Mouse (Mus musculus): ENCODE results near the gene Iqsec3. TPM values are rescaled to one million over a fixed set of nuclear protein-coding genes. Genes with fewer than 3 reads are reported as not detected.

Iqsec3 gene
- polyA plus RNA-seq, 1 experiment from 2014 or later = not detected

GRCm38 (mm10) chr6:121356041-121356440 is 117.4 kb downstream of the Iqsec3 start:
- ATAC-seq (ENCODE audit: low read depth) = no peak
- 44% methylated on average over 1 of the region's 1 CpGs for WGBS (ENCODE audit: insufficient replicate concordance)
- H3K36me3 ChIP-seq = no peaks in the 10 kb centered on the region

DNA sequence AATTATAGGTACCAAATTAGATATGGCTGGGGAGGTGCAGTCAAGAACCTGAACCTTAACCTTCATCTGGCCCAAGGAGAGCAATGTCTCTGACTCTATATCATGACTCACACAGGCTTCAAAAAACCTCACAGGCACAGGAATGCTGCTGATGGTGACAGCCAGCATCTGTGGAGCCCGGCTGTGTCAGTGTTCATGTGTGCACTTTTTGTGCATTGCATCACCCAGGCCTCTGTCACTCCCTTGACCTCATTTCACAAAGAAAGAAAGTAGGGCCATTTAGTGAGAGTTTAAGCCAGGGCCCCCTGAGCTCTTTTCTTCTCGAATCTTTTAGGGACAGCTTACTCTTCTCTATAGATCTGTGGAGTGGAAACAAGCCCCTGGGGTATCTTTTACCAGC is 121.2 kb downstream of the Iqsec3 start:
- Histone ChIP-seq H3K9ac (no peak overlapping the region), H3K27me3 (no peaks in the 10 kb centered on the region), H3K4me1 (replicated peaks) (no peaks in the 10 kb centered on the region), H3K27ac (no peak overlapping the region), H3K9me3 (replicated peaks) (no peaks in the 10 kb centered on the region), H3K4me2 (no peak overlapping the region), H3K36me3 (no peaks in the 10 kb centered on the region), H3K4me3 (replicated peaks) (no peak overlapping the region)
- DNase-seq = no peak
- 40% methylated on average over 2 of the region's 2 CpGs for WGBS (ENCODE audit: insufficient replicate concordance)
- ATAC-seq (ENCODE audit: low read depth) = no peak

More at GRCm38 (mm10) chr6:121356041-121356440, 117.4 kb downstream of the Iqsec3 start:
- no peaks in the 10 kb centered on the region for H3K4me1 ChIP-seq (replicated peaks)
- H3K27ac ChIP-seq = no peak overlapping the region
- no peaks in the 10 kb centered on the region for H3K9me3 ChIP-seq (replicated peaks)
- H3K4me3 ChIP-seq (replicated peaks) = no peak overlapping the region
- DNase-seq = no peak
- no peak overlapping the region for H3K4me2 ChIP-seq
- no peak overlapping the region for H3K9ac ChIP-seq
- no peaks in the 10 kb centered on the region for H3K27me3 ChIP-seq

GRCm38 (mm10) chr6:121346428-121346827 is 127.0 kb downstream of the Iqsec3 start:
- peak; percentile 70 for ATAC-seq (ENCODE audit: low read depth)
- no peak for DNase-seq

DNA sequence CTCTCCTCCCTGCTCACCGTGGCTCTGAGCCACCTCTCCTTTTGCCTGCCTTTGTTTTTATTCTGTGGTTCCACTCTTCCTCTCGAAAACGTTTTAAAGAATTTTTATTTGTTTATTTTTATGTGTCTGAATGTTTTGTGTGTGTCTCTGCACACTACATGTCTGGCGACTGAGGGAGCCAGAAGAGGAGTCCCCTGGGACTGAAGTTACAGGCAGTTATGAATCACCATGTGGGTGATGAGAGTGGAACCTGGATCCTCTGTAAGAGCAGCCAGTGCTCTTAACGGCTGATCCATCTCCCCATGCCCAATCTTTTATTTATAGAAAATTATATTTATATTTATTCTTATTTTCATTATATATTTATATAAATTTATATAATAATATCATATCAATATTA is 129.1 kb downstream of the Iqsec3 start:
- peaks cover 4% of the 10 kb centered on the region for H3K4me1 ChIP-seq (replicated peaks)
- H3K4me2 ChIP-seq = no peak overlapping the region
- H3K27me3 ChIP-seq = 0 out of 2 replicates have a peak, but pooled peaks cover 8% of the 10 kb centered on the region
- WGBS (ENCODE audit: insufficient replicate concordance) = 50% methylated on average over 5 of the region's 5 CpGs
- H3K9me3 ChIP-seq (replicated peaks) = no peaks in the 10 kb centered on the region
- DNase-seq (no peak), ATAC-seq (ENCODE audit: low read depth) (no peak)
- H3K27ac ChIP-seq = no peak overlapping the region
- H3K9ac ChIP-seq = no peak overlapping the region
- no peaks in the 10 kb centered on the region for H3K36me3 ChIP-seq
- H3K4me3 ChIP-seq (replicated peaks) = no peak overlapping the region

More at GRCm38 (mm10) chr6:121346428-121346827, 127.0 kb downstream of the Iqsec3 start:
- Histone ChIP-seq H3K4me1 (replicated peaks) (peaks cover 4% of the 10 kb centered on the region), H3K4me2 (no peak overlapping the region), H3K4me3 (replicated peaks) (no peak overlapping the region), H3K27me3 (0 out of 2 replicates have a peak, but pooled peaks cover 4% of the 10 kb centered on the region), H3K9ac (no peak overlapping the region), H3K36me3 (no peaks in the 10 kb centered on the region), H3K27ac (no peak overlapping the region; the same call in 1 of the 2 replicates), H3K9me3 (replicated peaks) (no peaks in the 10 kb centered on the region)
- WGBS (ENCODE audit: insufficient replicate concordance) = 50% methylated on average over 8 of the region's 8 CpGs

DNA sequence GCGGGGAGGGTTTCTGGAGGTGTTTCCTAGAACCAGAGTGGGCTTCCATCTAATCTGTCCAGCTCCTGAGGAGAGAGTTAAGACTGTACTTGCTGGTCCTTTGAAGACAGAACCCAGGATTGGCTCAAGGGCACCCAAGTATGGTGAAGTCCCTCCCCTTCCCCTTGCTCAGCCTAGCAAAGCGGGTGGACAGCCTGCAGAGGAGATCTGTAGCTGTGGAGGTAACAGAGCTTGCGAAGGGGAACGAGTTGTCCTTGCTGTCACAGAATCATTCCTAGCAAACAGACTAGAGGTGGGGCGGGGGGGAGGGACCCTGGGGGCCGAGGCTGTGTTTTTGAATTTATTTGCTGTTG is 129.7 kb downstream of the Iqsec3 start:
- Histone ChIP-seq H3K27ac (no peak overlapping the region), H3K9me3 (replicated peaks) (no peaks in the 10 kb centered on the region), H3K9ac (no peak overlapping the region), H3K36me3 (no peaks in the 10 kb centered on the region), H3K4me1 (replicated peaks) (peaks cover 4% of the 10 kb centered on the region), H3K4me2 (no peak overlapping the region), H3K4me3 (replicated peaks) (no peak overlapping the region), H3K27me3 (0 out of 2 replicates have a peak, but pooled peaks cover 8% of the 10 kb centered on the region)
- 46% methylated on average over 6 of the region's 6 CpGs for WGBS (ENCODE audit: insufficient replicate concordance)
- ATAC-seq (ENCODE audit: low read depth) (no peak), DNase-seq (no peak)

DNA sequence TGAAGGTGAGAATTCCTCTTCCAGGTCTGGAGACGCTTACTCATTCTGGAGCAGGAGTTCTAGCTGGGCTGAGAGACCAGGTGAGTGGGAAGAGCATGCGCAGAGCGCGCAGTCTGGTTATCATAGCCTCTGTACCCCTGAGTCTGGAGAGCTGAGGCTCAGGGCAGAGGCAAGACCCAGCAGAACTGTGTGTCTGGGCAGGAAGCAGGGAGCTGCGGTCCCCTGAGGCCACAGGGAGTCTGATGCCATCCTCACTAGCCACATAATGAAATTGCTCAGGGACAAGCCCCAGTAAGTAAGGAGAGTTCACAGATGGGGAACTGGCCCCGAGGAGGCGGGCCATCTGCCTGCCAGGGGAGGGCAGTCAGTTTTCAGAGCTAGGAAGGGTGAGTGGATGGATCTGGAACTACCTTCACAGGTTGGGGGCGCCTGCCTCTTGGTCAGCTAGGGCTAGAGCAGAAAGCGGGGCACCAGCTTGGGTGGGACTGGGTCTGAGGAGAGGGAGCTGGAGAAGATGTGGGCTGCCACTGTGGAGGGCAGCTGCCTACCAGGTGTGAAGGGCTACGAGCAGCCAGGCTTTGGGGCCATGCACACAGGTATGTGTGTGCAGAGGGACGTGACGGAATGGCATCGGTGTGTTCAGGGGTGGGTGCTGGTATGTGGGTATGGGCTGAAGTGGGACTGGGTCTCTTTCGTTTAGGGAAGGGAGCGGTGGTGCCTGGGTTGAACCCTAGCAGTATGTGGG is 130.3 kb downstream of the Iqsec3 start, which contains the start of gene Slc6a12:
Gene Slc6a12 (plus strand): TSS at position 51 of the 745 bp plus-strand sequence.
- H3K27ac ChIP-seq = no peak within 1 kb of the TSS
- H3K4me2 ChIP-seq = no peak within 1 kb of the TSS
- H3K4me3 ChIP-seq (replicated peaks) = no peak within 1 kb of the TSS
- ATAC-seq (ENCODE audit: low read depth) (no peak), DNase-seq (no peak)
- no peaks in the 10 kb centered on the region for H3K9me3 ChIP-seq (replicated peaks)
- peaks cover 4% of the 10 kb centered on the region for H3K4me1 ChIP-seq (replicated peaks)
- H3K36me3 ChIP-seq = no peaks in the 10 kb centered on the region
- 58% methylated on average over 15 of the region's 15 CpGs for WGBS (ENCODE audit: insufficient replicate concordance)
- H3K27me3 ChIP-seq = 0 out of 2 replicates have a peak, but pooled peaks cover 8% of the 10 kb centered on the region
- no peak within 1 kb of the TSS for H3K9ac ChIP-seq

- DNase-seq (no peak), ATAC-seq (ENCODE audit: low read depth) (no peak)
- Histone ChIP-seq H3K27ac (no peak overlapping the region), H3K36me3 (no peaks in the 10 kb centered on the region), H3K27me3 (0 out of 2 replicates have a peak, but pooled peaks cover 8% of the 10 kb centered on the region), H3K9ac (no peak overlapping the region), H3K4me2 (no peak overlapping the region), H3K4me1 (replicated peaks) (peaks cover 17% of the 10 kb centered on the region), H3K9me3 (replicated peaks) (no peaks in the 10 kb centered on the region), H3K4me3 (replicated peaks) (no peak overlapping the region)
- 47% methylated on average over 6 of the region's 6 CpGs for WGBS (ENCODE audit: insufficient replicate concordance)
Measured at GRCm38 (mm10) chr6:121341650-121342049, 131.8 kb downstream of the Iqsec3 start.

- no peaks in the 10 kb centered on the region for H3K9me3 ChIP-seq (replicated peaks)
- ATAC-seq (ENCODE audit: low read depth) (no peak), DNase-seq (no peak)
- WGBS (ENCODE audit: insufficient replicate concordance) = 56% methylated on average over 4 of the region's 4 CpGs
- no peak overlapping the region for H3K4me2 ChIP-seq
- H3K4me3 ChIP-seq (replicated peaks) = no peak overlapping the region
- no peak overlapping the region for H3K9ac ChIP-seq
- H3K27ac ChIP-seq = no peak overlapping the region
- H3K36me3 ChIP-seq = 0 out of 2 replicates have a peak, but pooled peaks cover 2% of the 10 kb centered on the region
- peaks cover 27% of the 10 kb centered on the region for H3K4me1 ChIP-seq (replicated peaks)
- 0 out of 2 replicates have a peak, but pooled peaks cover 8% of the 10 kb centered on the region for H3K27me3 ChIP-seq
Measured at GRCm38 (mm10) chr6:121338519-121338896, 135.0 kb downstream of the Iqsec3 start.

DNA sequence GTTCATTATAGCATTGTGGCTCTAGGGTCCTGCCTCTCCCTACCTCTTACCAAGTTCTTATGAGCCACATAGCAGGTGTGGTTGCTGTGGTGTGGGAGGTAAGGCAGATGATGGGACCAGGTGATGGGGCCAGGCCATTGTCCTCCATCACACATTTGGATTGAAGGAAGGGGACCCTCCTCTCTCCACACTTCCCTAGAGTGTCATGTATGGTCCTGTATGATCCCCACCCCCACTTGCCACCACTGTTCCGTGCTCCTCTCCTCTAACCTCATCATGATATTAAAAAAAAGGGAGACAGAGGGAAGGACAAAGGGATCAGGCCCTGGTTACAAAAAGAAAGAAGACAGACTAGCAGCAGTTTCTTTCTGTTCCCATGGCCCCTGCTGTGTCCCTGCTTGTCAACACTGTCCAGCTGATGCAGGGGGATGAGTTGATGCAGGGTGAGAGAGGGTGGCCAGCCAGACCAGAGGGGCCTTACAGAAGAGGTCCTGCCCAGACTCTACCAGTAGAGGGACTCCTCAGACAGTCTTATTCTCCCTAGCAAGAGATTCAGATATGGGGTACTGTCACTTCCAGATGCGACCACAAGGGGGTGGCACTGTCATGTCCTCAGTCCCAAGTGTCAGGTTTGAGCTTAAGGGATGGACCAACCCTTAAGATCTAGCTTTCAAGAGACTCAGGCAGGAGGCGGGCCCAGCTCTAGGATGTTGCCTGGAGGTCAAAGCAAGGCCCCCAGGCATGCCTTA is 135.5 kb downstream of the Iqsec3 start:
- peaks cover 27% of the 10 kb centered on the region for H3K4me1 ChIP-seq (replicated peaks)
- H3K27me3 ChIP-seq = 0 out of 2 replicates have a peak, but pooled peaks cover 8% of the 10 kb centered on the region
- WGBS (ENCODE audit: insufficient replicate concordance) = 30% methylated on average over 3 of the region's 3 CpGs
- peak overlapping the region; percentile 58; the same call in 1 of the 2 replicates for H3K4me2 ChIP-seq
- ATAC-seq (ENCODE audit: low read depth) (peak; percentile 49), DNase-seq (peak; percentile 62)
- H3K36me3 ChIP-seq = 0 out of 2 replicates have a peak, but pooled peaks cover 2% of the 10 kb centered on the region
- H3K27ac ChIP-seq = no peak overlapping the region
- no peaks in the 10 kb centered on the region for H3K9me3 ChIP-seq (replicated peaks)
- no peak overlapping the region for H3K9ac ChIP-seq
- H3K4me3 ChIP-seq (replicated peaks) = no peak overlapping the region

DNA sequence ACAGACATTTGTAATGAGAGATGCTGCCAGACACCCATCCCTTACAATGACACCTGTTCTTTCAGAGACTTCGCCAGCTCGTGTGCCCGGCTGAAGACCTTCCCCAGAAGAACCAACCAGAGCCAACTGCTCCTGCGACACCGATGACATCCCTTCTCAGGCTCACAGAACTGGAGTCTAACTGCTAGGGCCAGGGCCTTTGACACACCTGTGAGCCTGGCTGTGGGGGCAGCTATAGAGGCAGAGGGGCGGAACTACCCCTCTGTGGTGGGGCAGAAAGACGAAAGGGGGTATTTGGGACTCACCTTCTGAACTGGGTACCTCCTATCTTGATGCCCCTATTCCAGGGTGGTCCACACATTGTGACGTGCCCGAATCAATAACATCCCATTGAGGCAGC is 136.2 kb downstream of the Iqsec3 start:
- Histone ChIP-seq H3K9ac (no peak overlapping the region), H3K4me3 (replicated peaks) (peak overlapping the region; percentile 46), H3K4me1 (replicated peaks) (peaks cover 27% of the 10 kb centered on the region), H3K4me2 (peak overlapping the region; percentile 58), H3K27ac (peak overlapping the region; percentile 53; the same call in 1 of the 2 replicates), H3K36me3 (0 out of 2 replicates have a peak, but pooled peaks cover 2% of the 10 kb centered on the region), H3K9me3 (replicated peaks) (no peaks in the 10 kb centered on the region), H3K27me3 (0 out of 2 replicates have a peak, but pooled peaks cover 8% of the 10 kb centered on the region)
- WGBS (ENCODE audit: insufficient replicate concordance) = 83% methylated on average over 9 of the region's 9 CpGs
- ATAC-seq (ENCODE audit: low read depth) (no peak), DNase-seq (no peak)

DNA sequence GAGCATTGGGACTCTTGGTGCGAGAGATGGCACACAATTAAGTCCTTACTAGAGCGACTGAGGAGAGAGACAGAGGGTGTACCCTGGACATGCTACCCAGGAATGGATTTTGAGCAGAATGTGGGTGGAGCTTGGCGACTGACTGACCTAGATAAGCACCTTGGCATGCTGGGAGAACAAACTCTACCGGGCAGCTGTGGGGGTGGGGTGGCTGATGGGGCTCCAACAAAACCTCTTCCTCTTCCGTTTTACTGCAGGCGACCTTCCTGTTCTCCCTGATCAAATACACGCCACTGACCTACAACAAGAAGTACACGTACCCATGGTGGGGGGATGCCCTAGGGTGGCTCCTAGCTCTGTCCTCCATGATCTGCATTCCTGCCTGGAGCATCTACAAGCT is 136.9 kb downstream of the Iqsec3 start:
- H3K36me3 ChIP-seq = 0 out of 2 replicates have a peak, but pooled peaks cover 2% of the 10 kb centered on the region
- H3K4me3 ChIP-seq (replicated peaks) = peak overlapping the region; percentile 46
- H3K4me2 ChIP-seq = peak overlapping the region; percentile 58
- H3K27ac ChIP-seq = peak overlapping the region; percentile 58; the same call in 1 of the 2 replicates
- DNase-seq = peak; percentile 75
- peaks cover 27% of the 10 kb centered on the region for H3K4me1 ChIP-seq (replicated peaks)
- no peaks in the 10 kb centered on the region for H3K9me3 ChIP-seq (replicated peaks)
- peak overlapping the region; percentile 53 for H3K9ac ChIP-seq
- ATAC-seq (ENCODE audit: low read depth) = peak; percentile 90
- WGBS (ENCODE audit: insufficient replicate concordance) = 12% methylated on average over 8 of the region's 8 CpGs
- H3K27me3 ChIP-seq = 0 out of 2 replicates have a peak, but pooled peaks cover 4% of the 10 kb centered on the region

All from liver, embryonic 13.5 days (tissue).